Mouse (Mus musculus): ENCODE data around the gene Nthl1.

Nthl1 gene

GRCm38 (mm10) chr17:24628646-24629045 is 3.8 kb upstream of the Nthl1 start:
- DNase-seq (ENCODE audit: low read depth, low spot score), result no peak

- no peak for DNase-seq (ENCODE audit: low read depth, low spot score)
Observed at GRCm38 (mm10) chr17:24630072-24630471, 2.4 kb upstream of the Nthl1 start.

- DNase-seq (ENCODE audit: low read depth, low spot score), result peak; percentile 71
Observed at GRCm38 (mm10) chr17:24632813-24633449, 451 bp downstream of the Nthl1 start.

GRCm38 (mm10) chr17:24633831-24634230 is 1.4 kb downstream of the Nthl1 start:
- no peak for DNase-seq (ENCODE audit: low read depth, low spot score)

GRCm38 (mm10) chr17:24635024-24635423 is 2.5 kb downstream of the Nthl1 start:
- no peak for DNase-seq (ENCODE audit: low read depth, low spot score)

GRCm38 (mm10) chr17:24635694-24636093 is 3.2 kb downstream of the Nthl1 start:
- DNase-seq (ENCODE audit: low read depth, low spot score), result no peak

GRCm38 (mm10) chr17:24636781-24637481 is 4.5 kb downstream of the Nthl1 start:
- no peak for DNase-seq (ENCODE audit: low read depth, low spot score)

GRCm38 (mm10) chr17:24638214-24638613 is 5.7 kb downstream of the Nthl1 start:
- no peak for DNase-seq (ENCODE audit: low read depth, low spot score)

- no peak for DNase-seq (ENCODE audit: low read depth, low spot score)
Observed at GRCm38 (mm10) chr17:24638840-24639239, 6.4 kb downstream of the Nthl1 start.

- DNase-seq (ENCODE audit: low read depth, low spot score), result no peak
Observed at GRCm38 (mm10) chr17:24639571-24639988, 7.1 kb downstream of the Nthl1 start.

- no peak for DNase-seq (ENCODE audit: low read depth, low spot score)
Observed at GRCm38 (mm10) chr17:24640119-24640518, 7.6 kb downstream of the Nthl1 start.

- DNase-seq (ENCODE audit: low read depth, low spot score), result no peak
Observed at GRCm38 (mm10) chr17:24640581-24640980, 8.1 kb downstream of the Nthl1 start.

GRCm38 (mm10) chr17:24641944-24642343 is 9.5 kb downstream of the Nthl1 start:
- DNase-seq (ENCODE audit: low read depth, low spot score), result no peak

GRCm38 (mm10) chr17:24642791-24643343 is 10.4 kb downstream of the Nthl1 start:
- DNase-seq (ENCODE audit: low read depth, low spot score), result no peak

GRCm38 (mm10) chr17:24644030-24644715 is 11.7 kb downstream of the Nthl1 start:
- no peak for DNase-seq (ENCODE audit: low read depth, low spot score)

GRCm38 (mm10) chr17:24644875-24645721 is 12.6 kb downstream of the Nthl1 start:
- no peak for DNase-seq (ENCODE audit: low read depth, low spot score)

- no peak for DNase-seq (ENCODE audit: low read depth, low spot score)
Observed at GRCm38 (mm10) chr17:24645916-24646315, 13.4 kb downstream of the Nthl1 start.

GRCm38 (mm10) chr17:24646381-24646780 is 13.9 kb downstream of the Nthl1 start:
- DNase-seq (ENCODE audit: low read depth, low spot score), result no peak

GRCm38 (mm10) chr17:24647493-24647892 is 15.0 kb downstream of the Nthl1 start:
- no peak for DNase-seq (ENCODE audit: low read depth, low spot score)

GRCm38 (mm10) chr17:24648731-24649377 is 16.4 kb downstream of the Nthl1 start:
- DNase-seq (ENCODE audit: low read depth, low spot score), result no peak

GRCm38 (mm10) chr17:24649581-24650069 is 17.1 kb downstream of the Nthl1 start:
- DNase-seq (ENCODE audit: low read depth, low spot score), result no peak
